Mouse (Mus musculus) c-Kit-positive CD71-positive TER-119-negative erythroid progenitor cells, embryonic 14.5 days (primary cell): ENCODE measurements at regions not wholly inside any gene's neighbourhood (a gene's known extent, or its start where the extent isn't known, plus 50 kb on each side); places are given as distances from the start of the nearest gene placed in this dataset.

Experiments used
- DNase-seq: peaks from one replicate; pipeline ENCODE4 v3.0.0-alpha.2; 2013; ENCODE audit warnings: low read depth

- DNase-seq = no peak
Measured at GRCm38 (mm10) chr9:115547625-115548325, 237.6 kb upstream of the Stt3b start.

GRCm38 (mm10) chr9:115548722-115549349 is 238.6 kb upstream of the Stt3b start:
- DNase-seq = no peak

GRCm38 (mm10) chr9:115551080-115551479 is 240.9 kb upstream of the Stt3b start:
- no peak for DNase-seq

GRCm38 (mm10) chr9:115551501-115551900 is 241.3 kb upstream of the Stt3b start:
- no peak for DNase-seq

- DNase-seq = no peak
Measured at GRCm38 (mm10) chr9:115558131-115558530, 247.9 kb upstream of the Stt3b start.

GRCm38 (mm10) chr9:115559521-115559920 is 249.3 kb upstream of the Stt3b start:
- DNase-seq = no peak

- no peak for DNase-seq
Measured at GRCm38 (mm10) chr9:115561207-115561606, 251.0 kb upstream of the Stt3b start.

GRCm38 (mm10) chr9:115562783-115563182 is 252.6 kb upstream of the Stt3b start:
- DNase-seq = no peak

GRCm38 (mm10) chr9:115564366-115564765 is 254.1 kb upstream of the Stt3b start:
- no peak for DNase-seq

- no peak for DNase-seq
Measured at GRCm38 (mm10) chr9:115568693-115569334, 258.6 kb upstream of the Stt3b start.

- DNase-seq = no peak
Measured at GRCm38 (mm10) chr9:115570998-115571397, 260.8 kb upstream of the Stt3b start.

- DNase-seq = no peak
Measured at GRCm38 (mm10) chr9:115581116-115581515, 270.9 kb upstream of the Stt3b start.

GRCm38 (mm10) chr9:115583548-115583947 is 273.3 kb upstream of the Stt3b start:
- no peak for DNase-seq

- no peak for DNase-seq
Measured at GRCm38 (mm10) chr9:115584874-115585273, 274.7 kb upstream of the Stt3b start.

GRCm38 (mm10) chr9:115592466-115592865 is 282.2 kb upstream of the Stt3b start:
- no peak for DNase-seq

- no peak for DNase-seq
Measured at GRCm38 (mm10) chr9:115600228-115600627, 290.0 kb upstream of the Stt3b start.

GRCm38 (mm10) chr9:115600826-115601225 is 290.6 kb upstream of the Stt3b start:
- no peak for DNase-seq

- no peak for DNase-seq
Measured at GRCm38 (mm10) chr9:115602772-115603171, 292.6 kb upstream of the Stt3b start.

- no peak for DNase-seq
Measured at GRCm38 (mm10) chr9:115604450-115604849, 294.2 kb upstream of the Stt3b start.

GRCm38 (mm10) chr9:115604968-115605682 is 294.9 kb upstream of the Stt3b start:
- no peak for DNase-seq

- DNase-seq = no peak
Measured at GRCm38 (mm10) chr9:115607961-115608360, 297.7 kb upstream of the Stt3b start.

- DNase-seq = no peak
Measured at GRCm38 (mm10) chr9:115608377-115608776, 298.2 kb upstream of the Stt3b start.

- DNase-seq = no peak
Measured at GRCm38 (mm10) chr9:115609904-115610303, 299.4 kb upstream of the Gadl1 start.
